Mouse (Mus musculus): ENCODE data around the gene Cracr2a.
A peak's percentile ranks its signal among the peaks of the same experiment; 100 is the strongest.

Gene Cracr2a

GRCm38 (mm10) chr6:127625135-127625534 lies 64.0 kb downstream of the Cracr2a start:
- peak; percentile 53 to 77 for DNase-seq (ENCODE audit: low spot score in 2 of 2)

DNA sequence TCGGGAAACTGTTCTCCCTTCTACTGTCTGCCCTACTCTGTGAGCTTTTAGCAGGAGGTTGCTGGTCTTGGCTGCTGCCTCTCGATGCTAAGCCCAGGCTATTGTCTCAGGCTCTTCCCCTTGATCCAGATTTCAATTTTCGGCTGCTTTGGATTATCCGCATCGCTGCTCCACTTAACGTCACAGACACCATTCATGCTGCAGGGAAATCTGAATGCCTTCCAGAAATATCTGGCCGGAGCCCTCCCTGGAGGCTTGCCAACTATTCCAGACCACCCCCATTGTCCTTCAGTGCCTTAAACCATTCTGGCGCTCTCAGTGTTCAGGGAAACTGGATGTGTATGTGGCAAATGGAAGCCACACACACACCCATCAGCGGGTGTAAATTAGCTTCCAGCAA lies 66.3 kb downstream of the Cracr2a start:
- DNase-seq (ENCODE audit: low spot score in 2 of 2): peak in 1 of 2 experiments; percentile 74

GRCm38 (mm10) chr6:127629249-127629648 lies 68.1 kb downstream of the Cracr2a start:
- DNase-seq (ENCODE audit: low spot score in 2 of 2): no peak

DNA sequence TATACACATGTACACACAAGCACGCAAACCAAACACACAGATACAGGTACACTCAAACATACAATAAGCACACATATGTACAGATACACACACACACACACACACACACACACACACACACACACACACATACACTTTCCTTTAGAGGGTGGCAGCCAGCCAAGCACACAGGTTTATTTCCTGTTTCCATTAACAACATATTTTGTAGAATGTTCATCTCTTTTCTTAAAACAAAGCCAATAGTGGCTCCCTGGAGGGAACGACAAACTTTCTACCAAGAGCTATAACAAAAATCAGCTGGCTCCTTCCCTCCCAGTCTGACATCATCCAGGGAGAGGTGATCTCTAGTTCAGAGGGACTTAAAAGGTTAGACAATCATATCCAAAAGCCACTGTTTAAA lies 73.7 kb downstream of the Cracr2a start:
- no peak for DNase-seq (ENCODE audit: low spot score in 2 of 2)

DNA sequence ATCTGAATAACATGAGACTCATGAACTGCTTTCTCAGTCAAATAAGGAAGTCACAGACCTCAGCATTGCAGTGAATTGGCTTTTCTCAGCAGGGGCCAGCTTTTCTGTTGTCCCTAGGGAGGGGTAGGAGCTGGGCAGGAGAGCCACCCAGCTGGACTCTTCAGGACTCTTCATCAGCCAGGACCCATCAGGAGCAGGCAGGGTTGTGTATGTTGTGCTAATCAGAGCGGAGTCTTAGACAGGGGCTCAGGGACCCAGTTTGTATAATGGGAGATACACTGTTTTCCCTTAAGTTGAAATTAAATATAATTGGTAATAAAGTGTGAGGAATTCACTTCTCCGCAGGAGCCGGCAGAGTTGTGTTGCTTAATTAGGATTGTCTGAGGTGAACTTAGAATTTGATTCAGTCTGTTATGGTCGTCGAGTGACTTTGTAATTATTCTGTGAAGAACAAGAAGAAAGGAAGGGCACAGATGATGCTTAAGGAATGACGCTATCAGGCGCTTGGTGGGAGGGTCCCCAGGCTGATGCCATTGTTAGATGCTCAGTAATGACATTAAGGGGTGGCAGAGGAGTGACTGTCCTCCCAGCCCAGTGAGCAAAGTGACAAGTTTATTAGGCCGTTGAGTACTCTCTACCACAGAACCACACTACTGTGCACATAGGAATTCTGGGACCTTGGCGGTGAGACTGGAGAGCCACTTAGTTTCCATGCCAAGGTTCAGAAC lies 74.5 kb downstream of the Cracr2a start:
- no peak for DNase-seq (ENCODE audit: low spot score in 2 of 2)

GRCm38 (mm10) chr6:127641077-127641801 lies 80.1 kb downstream of the Cracr2a start:
- DNase-seq (ENCODE audit: low spot score in 2 of 2): no peak

GRCm38 (mm10) chr6:127655988-127656387 lies 94.8 kb downstream of the Cracr2a start:
- no peak for DNase-seq (ENCODE audit: low spot score in 2 of 2)

DNA sequence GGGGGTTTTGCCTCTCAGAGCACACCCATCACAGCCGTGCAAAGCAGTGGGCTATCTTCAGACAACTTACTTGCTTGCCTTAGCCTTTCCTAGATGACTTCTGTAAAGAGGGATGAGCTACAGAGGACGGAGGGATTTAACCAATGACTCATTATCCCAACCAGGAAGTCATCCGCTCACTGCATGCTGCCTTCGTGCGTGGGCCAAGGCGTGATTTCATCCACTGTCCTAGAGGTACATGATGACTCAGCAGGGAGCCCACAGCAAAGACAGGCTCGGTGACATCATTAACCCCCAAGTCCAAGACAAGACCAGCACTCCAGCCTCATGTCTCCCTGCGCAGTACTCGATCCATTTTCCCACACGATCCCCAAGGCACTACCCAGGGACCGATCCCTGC lies 96.0 kb downstream of the Cracr2a start:
- DNase-seq (ENCODE audit: low spot score in 2 of 2): no peak

DNA sequence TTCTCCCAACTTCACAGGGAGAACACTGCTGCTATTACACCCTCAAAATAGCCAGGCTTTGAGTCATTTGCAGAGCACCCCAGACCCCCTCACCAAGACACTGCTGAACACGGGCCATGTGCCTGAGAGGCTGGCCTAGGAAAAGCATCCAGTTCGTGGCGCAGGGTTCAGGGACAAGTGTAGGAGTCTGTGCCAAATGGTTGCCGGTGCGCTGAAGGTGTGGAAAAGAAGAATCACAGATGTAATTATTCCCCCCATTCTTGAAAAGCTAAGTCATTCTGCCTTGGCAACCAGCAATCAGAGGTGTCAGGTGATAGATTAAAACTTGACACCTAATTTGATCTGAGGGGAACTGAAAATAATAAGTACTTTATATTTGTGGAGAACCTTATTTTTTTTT lies 98.3 kb downstream of the Cracr2a start:
- no peak for DNase-seq (ENCODE audit: low spot score in 2 of 2)

- no peak for DNase-seq (ENCODE audit: low spot score in 2 of 2)
Measured at GRCm38 (mm10) chr6:127659966-127660365, 98.8 kb downstream of the Cracr2a start.

GRCm38 (mm10) chr6:127661717-127662292 lies 100.7 kb downstream of the Cracr2a start:
- DNase-seq (ENCODE audit: low spot score in 2 of 2): no peak

DNA sequence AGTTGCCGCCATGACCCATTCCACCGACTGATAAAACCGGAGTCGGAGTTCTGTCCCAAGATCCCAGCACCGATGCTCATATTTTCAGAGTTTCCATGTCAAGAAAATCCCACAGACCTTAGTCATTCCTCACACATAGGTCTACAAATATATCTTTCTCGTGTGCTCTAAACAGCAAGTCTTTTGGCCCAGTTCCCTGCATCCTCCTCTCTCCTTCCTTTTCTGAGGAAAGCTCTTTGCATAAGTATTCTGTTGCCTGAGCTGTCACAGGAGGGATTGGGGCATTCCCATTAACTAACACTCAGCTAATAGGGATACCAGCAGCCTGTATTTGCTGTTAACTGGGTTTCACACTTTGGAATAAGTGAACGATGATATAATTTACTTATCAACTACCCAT lies 102.1 kb downstream of the Cracr2a start:
- no peak for DNase-seq (ENCODE audit: low spot score in 2 of 2)

DNA sequence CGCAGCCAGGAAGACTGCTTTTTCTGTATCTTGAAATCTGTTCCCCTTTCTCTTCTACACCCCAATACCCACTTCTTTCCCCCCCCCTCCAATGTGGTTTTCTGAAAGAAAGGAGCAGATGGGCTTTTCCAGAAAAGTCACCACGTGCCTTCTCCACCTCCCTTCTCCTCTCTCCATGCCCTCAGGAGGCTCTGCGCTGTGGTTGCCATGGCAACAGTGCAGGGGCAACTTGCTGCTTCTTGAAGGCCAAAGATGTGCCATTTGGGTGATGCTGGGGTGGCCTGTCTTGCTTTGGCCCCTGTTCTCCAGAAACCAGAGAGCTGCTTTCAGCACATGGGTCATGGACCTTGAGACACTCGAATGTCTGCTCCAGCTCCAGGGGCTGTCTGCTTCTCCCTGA lies 108.2 kb downstream of the Cracr2a start:
- peak in 1 of 2 experiments; percentile 40 for DNase-seq (ENCODE audit: low spot score in 2 of 2)

- DNase-seq (ENCODE audit: low spot score in 2 of 2): no peak
Measured at GRCm38 (mm10) chr6:127670031-127670430, 108.9 kb downstream of the Cracr2a start.

DNA sequence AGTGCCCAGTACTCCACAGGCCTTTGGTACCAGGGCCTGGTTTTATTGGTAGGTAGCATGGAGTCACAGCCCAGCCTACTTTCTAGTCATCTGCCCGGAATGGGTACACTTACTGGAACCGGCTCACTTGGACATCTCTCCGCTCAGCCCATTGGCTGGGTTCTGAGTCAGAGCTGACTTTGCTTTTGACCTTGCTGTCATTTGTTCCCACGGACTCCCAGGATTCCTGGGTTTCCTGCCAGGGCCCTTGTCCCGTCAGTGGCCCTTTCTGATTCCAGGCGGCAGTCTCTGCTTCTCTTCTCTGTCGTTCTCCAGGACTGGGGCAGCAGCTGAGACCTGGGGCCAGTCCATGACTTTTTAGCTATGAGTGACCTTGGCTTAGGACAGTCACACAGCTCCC lies 110.9 kb downstream of the Cracr2a start:
- no peak for DNase-seq (ENCODE audit: low spot score in 2 of 2)

DNA sequence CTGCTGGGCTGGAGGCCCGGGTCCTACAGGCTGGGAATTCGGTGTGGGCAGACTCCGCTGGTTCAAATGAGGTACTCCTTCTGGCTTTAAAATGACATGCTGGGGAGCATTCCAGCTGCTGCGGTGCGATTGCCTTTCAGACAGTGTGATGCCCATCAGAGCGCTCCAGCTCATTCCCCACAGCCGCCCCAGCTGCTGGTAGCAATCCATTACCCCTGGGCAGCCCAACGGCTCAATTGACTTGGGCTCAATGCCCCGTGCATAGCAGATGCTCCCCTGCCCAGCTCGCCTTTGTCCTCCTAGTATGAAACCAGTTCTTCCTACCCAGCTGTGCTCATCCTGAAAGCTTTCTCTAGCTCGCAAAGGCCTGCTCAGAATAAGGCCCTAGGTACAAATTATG lies 115.7 kb downstream of the Cracr2a start:
- DNase-seq (ENCODE audit: low spot score in 2 of 2): peak in 1 of 2 experiments; percentile 20

- no peak for DNase-seq (ENCODE audit: low spot score in 2 of 2)
Measured at GRCm38 (mm10) chr6:127678320-127678719, 117.2 kb downstream of the Cracr2a start.

- DNase-seq (ENCODE audit: low spot score in 2 of 2): no peak
Measured at GRCm38 (mm10) chr6:127678998-127679397, 117.9 kb downstream of the Cracr2a start.

DNA sequence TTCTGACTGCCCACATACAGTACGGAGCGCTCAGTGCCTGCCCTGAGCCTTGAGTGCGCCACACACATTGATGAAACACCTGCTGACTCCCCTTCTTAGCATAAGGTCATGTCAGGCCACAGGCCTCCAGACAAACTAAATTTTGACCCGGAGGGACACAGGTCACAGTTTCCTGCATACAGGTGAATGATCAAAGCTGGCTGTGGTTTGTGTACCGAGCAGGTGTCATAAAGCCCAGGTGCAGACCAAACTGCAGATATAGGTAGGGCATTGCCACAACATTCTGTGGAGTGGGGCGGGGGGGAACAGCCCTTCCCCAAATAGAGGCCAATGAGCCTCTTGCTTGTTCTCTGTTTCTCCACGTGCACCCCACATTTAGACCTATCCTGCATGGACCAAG lies 119.6 kb downstream of the Cracr2a start:
- no peak for DNase-seq (ENCODE audit: low spot score in 2 of 2)

DNA sequence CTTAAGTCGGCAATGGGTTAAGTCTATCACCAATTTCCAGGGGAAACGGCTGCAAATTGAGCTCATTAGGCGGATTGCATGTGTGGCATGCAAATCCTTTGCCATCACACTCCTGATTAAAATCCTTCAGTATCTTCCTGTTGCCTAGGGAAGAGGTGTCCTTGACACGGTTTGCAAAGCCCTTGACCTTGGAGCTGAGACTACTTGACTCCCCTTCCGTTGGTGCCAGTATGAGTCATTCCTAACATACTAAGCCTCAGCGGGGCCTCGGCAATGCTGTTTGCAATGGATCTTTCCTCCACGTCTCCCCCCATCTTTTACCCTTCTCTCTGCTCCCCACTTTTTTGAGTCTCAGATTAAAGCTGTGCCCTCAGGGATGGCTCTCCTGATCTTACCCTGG lies 122.4 kb downstream of the Cracr2a start:
- DNase-seq (ENCODE audit: low spot score in 2 of 2): no peak

GRCm38 (mm10) chr6:127684981-127685380 lies 123.8 kb downstream of the Cracr2a start:
- peak in 1 of 2 experiments; percentile 30 for DNase-seq (ENCODE audit: low spot score in 2 of 2)

GRCm38 (mm10) chr6:127687181-127687860 lies 126.2 kb downstream of the Cracr2a start:
- DNase-seq (ENCODE audit: low spot score in 2 of 2): no peak

Measured in cerebellum, postnatal 4 days (tissue).